Mouse (Mus musculus) adrenal gland, adult 18-20 months (tissue): ENCODE measurements around the gene Ano8. TPM values are rescaled to one million over a fixed set of nuclear protein-coding genes. Genes with fewer than 3 reads are reported as not detected.
"Not testable (repeated sequence)": the region's sequence is repeated elsewhere in the genome, so short reads cannot be mapped to it uniquely, and the experiment has no call there.

Experiments
- DNase-seq, 2 experiments: peaks; one replicate each; pipeline ENCODE4 v3.0.0; 2021 to 2022; ENCODE audit warnings: low spot score in 2 of 2
- total RNA-seq, 2 experiments: library from RNA; stranded (reverse); gene quantifications; 1 replicate in 1 of 2; 2 replicates in 1 of 2; pipeline ENCODE4 v1.2.3; 2021

The Ano8 gene
- total RNA-seq, 2 experiments from 2014 or later, result 13.6 to 13.9 TPM

DNA sequence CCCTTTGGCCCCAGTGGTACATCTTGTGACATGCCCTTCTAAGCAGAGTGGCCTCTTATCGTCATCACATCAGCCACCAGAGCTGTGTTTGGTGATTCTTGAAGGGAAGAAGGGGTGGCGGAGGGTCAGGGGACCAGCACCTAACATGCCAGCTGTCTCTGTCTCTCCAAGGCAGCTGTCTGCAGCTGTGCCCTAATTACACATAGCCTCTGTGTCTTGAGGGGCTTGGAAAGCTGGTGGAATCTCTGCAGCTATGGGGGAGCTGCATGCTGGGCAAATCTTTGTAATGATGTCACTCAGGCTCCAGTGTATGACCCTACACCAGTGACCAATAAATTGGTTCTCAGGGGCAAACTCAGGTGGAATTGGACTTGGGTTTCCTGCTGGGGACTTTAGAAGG lies 33.1 kb downstream of the Ano8 start:
- no peak for DNase-seq

DNA sequence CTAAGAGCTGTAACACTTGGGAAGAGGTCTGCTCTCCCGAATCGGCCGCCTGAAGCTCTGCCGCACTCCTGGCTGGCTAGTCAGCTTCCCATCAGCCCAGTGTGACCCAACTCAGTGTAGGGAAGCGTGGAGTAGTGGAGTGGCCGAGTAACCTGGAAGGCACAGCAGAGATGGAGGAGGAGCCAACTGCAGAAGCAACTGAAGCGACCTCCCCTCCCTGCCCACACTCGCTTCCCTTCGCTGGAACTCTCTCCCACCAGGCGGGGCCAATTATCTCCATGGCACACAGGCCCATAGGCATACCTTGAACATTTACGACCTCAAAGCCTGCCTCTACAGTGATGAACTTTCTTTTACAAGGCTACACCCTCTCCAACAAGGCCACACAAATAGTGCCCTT lies 34.0 kb downstream of the Ano8 start:
- DNase-seq, result no peak

DNA sequence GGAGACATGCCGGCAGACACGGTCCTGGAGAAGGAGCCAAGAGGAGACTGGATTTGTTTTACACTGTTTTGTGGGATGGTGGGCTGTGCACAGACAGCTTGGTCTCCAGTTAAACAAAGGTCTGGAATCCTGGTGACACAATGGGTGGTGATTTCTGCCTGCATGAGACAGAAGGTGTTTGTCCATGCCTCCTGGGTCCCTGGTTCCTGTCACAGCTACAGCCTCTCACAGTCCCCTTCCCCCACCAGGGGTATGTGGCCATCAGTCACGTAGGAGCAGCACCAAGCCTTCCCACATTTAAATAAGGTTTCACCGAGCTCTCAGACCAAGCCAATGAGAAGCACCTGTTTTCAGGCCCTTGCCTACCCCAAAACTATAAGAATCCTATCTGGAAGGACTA lies 34.4 kb downstream of the Ano8 start:
- DNase-seq, result no peak

DNA sequence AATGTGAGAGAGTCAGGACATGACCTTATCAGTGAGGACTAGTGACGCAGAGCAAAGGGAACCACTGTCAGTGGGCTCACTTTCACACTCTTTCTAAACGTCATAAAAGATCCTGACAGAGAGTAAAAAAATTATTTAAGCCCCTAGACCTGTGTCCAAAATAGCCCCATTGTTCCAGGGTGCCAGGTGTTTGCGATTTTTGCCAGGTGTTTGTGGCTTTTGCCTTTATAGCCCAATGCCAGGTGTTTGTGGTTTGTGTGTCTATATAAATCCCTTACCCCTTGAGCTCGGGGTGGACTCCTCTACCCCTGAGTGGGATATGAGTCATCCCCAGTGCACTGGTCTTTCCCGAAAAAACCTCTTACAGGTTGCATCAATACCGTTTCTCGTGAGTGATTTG lies 40.7 kb downstream of the Ano8 start:
- DNase-seq, result no peak

DNA sequence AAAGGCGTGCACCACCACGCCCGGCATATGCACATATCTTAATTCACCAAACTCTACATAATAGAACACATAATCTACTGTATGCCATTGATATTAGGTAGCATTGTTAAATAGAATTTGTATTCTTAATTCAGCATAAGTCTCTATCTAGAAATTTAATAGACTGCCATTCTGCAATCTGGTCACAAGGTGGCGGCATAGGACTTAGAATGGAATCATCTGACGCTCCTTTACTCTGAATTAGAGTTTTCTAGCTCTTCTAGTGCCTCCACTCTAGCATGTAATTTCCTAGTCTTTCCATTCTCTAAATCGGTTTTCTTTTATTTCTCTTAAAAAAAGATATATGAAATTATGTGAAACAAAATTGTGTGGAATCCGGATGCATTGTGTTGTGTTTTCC lies 44.4 kb downstream of the Ano8 start:
- peak; percentile 61 to 68 for DNase-seq

DNA sequence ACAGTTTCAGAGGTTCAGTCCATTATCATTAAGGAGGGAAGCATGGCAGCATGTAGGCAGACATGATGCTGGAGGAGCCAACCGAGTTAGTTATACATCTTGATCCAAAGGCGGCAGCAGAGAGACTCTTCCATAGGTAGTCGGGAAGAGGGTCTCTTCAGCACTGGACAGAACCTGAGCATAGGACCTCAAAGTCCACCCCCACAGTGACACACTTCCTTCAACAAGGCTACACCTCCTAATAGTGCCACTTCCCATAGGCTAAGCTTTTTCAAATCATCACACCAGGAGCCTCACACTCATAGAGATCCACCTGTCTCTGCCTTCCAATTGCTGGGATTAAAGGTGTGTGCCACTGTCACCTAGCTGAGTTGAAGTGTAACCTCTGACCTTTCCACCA lies 48.7 kb downstream of the Ano8 start:
- no peak for DNase-seq

DNA sequence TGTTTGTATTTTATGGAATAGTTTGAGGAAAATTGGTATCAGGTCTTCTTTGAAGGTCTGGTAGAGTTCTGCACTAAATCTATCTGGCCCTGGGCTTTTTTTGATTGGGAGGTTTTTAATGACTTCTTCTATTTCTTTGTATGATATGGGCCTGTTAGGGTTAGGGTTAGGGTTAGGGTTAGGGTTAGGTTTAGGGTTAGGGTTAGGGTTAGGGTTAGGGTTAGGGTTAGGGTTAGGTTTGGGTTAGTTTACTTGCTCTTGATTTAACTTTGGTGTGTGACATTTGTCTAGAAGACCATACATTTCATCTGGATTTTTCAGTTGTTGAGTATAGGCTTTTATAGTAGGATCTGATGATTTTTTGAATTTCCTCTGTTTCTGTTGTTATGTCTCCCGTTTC lies 52.8 kb downstream of the Ano8 start:
- DNase-seq, result not testable (repeated sequence)

Other genes starting within 250 kb of the Ano8 start
- 10 to 100 TPM; 32.3 to 33.9 TPM for gene Myo9b, start 213.2 kb downstream of the Ano8 start, total RNA-seq
- gene Haus8, start 213.0 kb downstream of the Ano8 start, total RNA-seq, result 10 to 100 TPM; 11.1 to 12.8 TPM
- 100 to 1,000 TPM; 203 to 204 TPM for gene Use1, start 119.1 kb downstream of the Ano8 start, total RNA-seq
- gene Ocel1, start 114.7 kb downstream of the Ano8 start, total RNA-seq, result 10 to 100 TPM; 14.4 to 18.6 TPM
- gene Nr2f6, start 104.0 kb downstream of the Ano8 start, total RNA-seq, result 10 to 100 TPM; 63.9 to 76.0 TPM
- gene Ushbp1, start 90.2 kb downstream of the Ano8 start, total RNA-seq, result 10 to 100 TPM; 14.0 to 16.5 TPM
- gene Babam1, start 89.1 kb downstream of the Ano8 start, total RNA-seq, result 100 to 1,000 TPM in 1 of 2 experiments, 10 to 100 TPM in 1; 97.9 to 107 TPM
- under 1 TPM; 0.33 to 0.48 TPM for gene Ankle1, start 80.0 kb downstream of the Ano8 start, total RNA-seq
- 10 to 100 TPM; 43.5 to 72.2 TPM for gene Abhd8, start 22.3 kb downstream of the Ano8 start, total RNA-seq
- gene Mrpl34, start 21.0 kb downstream of the Ano8 start, total RNA-seq, result 100 to 1,000 TPM; 103 to 130 TPM
- gene Dda1, start 16.8 kb downstream of the Ano8 start, total RNA-seq, result 10 to 100 TPM; 63.8 to 67.8 TPM
- gene Gtpbp3, start 2.1 kb upstream of the Ano8 start, total RNA-seq, result 10 to 100 TPM; 19.0 to 22.8 TPM
- gene Plvap, start 25.8 kb upstream of the Ano8 start, total RNA-seq, result 100 to 1,000 TPM; 139 to 206 TPM
- gene Ccdc194, start 39.7 kb upstream of the Ano8 start, total RNA-seq, result not detected
- 10 to 100 TPM; 64.5 to 77.9 TPM for gene Bst2, start 51.5 kb upstream of the Ano8 start, total RNA-seq
- gene Mvb12a, start 57.0 kb upstream of the Ano8 start, total RNA-seq, result 10 to 100 TPM; 64.6 to 72.0 TPM
- 1 to 10 TPM; 3.6 to 7.4 TPM for gene Tmem221, start 72.9 kb upstream of the Ano8 start, total RNA-seq
- gene Nxnl1, start 80.6 kb upstream of the Ano8 start, total RNA-seq, result 1 to 10 TPM in 1 of 2 experiments, under 1 TPM in 1; 0.64 to 1.0 TPM
- gene Slc27a1, start 82.9 kb upstream of the Ano8 start, total RNA-seq, result 100 to 1,000 TPM; 141 to 234 TPM
- 100 to 1,000 TPM; 122 to 137 TPM for gene Pgls, start 106.2 kb upstream of the Ano8 start, total RNA-seq
- gene Fam129c, start 111.7 kb upstream of the Ano8 start, total RNA-seq, result 1 to 10 TPM; 2.9 to 3.5 TPM
- 10 to 100 TPM; 48.4 to 61.1 TPM for gene Colgalt1, start 125.0 kb upstream of the Ano8 start, total RNA-seq
- 1 to 10 TPM; 5.9 to 7.9 TPM for gene Unc13a, start 185.8 kb upstream of the Ano8 start, total RNA-seq
- gene Jak3, start 190.3 kb upstream of the Ano8 start, total RNA-seq, result 10 to 100 TPM; 11.6 to 17.3 TPM
- gene Insl3, start 203.3 kb upstream of the Ano8 start, total RNA-seq, result 1 to 10 TPM; 4.3 to 5.6 TPM
- 1 to 10 TPM; 3.5 to 4.3 TPM for gene B3gnt3, start 215.8 kb upstream of the Ano8 start, total RNA-seq
- 1 to 10 TPM; 1.9 to 2.3 TPM for gene Fcho1, start 239.8 kb upstream of the Ano8 start, total RNA-seq